Mouse (Mus musculus): ENCODE measurements at regions not wholly inside any gene's neighbourhood (a gene's known extent, or its start where the extent isn't known, plus 50 kb on each side); places are given as distances from the start of the nearest gene placed in this dataset.
A peak's percentile ranks its signal among the peaks of the same experiment; 100 is the strongest.

DNA sequence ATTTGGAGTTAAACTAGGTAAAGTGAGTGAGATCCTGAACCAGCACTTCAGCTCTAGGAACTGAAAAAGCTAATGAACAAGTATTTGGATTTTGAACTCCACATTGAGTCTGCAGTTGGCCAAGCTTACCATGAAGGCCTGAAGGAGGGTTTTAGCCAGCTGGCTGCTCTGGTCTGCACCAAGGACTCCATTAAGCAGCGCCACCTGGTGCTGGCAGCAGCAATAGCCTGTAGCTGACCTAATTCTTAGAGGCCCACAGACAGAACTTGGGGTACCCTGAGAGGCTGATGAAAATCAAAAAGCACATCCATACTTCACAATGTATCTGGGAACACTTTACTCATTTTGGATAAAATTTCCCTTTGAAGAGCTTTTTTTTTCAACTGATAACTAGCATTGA, 683.2 kb upstream of the BB014433 start:
- TF ChIP-seq CTCF (IDR thresholded peaks at IDR 0.05; ENCODE audit: low read depth) = peak; percentile 38
- no peak for TF ChIP-seq EP300 (IDR thresholded peaks at IDR 0.05; ENCODE audit: low read depth)
